In the genomic region with DNA sequence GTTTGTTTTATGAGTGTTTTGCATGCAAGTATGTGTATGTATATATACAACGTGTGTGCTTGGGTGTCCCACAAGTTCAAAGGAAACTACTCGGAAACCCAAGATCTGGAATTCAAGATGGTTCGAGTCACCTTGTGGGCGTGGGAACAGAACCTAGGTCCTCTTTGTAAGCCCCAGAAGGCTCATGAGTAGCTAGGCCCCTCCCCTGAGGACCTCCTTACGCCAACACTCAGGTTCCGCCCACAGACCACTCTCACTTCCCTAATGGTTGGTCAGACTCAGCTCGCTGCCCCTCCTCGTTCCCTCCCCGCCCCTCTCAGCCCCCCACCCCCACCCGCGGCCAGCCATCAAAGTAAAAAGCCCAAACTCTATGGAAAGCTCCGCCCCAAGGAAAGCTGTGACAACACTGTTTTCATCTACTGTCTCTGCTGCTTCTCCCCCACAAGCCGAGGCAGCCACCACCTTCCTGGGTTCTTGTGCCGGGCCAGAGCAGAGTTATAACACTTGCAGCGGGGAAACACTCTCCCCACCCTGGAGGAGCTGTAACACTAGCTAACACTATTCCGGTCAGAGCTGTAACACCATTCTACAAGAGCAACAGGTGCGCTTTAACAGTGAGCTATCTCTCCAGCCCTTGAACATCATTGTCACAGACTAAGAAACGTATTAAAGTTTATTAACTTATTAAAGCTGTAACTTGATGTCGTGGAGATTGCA, we compare ENCODE assay signal across 8 mouse cellular contexts. TPM values are rescaled to one million over a fixed set of nuclear protein-coding genes. Genes with fewer than 3 reads are reported as not detected.
DNase-seq lines count a peak whose midpoint lies in the region; ATAC-seq and TF ChIP-seq lines count a peak whose summit lies in the region.

No protein-coding gene starts in this region.

- no peaks in the 10 kb centered on the region for H3K36me3 ChIP-seq in embryonic facial prominence, embryonic 14.5 days (ENCODE audit: control insufficient read depth, insufficient read depth, low read length)
- no peaks in the 10 kb centered on the region for H3K36me3 ChIP-seq in limb, embryonic 15.5 days
- H3K36me3 ChIP-seq in midbrain, embryonic 14.5 days (ENCODE audit: control insufficient read depth, insufficient read depth, low read length), result no peaks in the 10 kb centered on the region
- H3K36me3 ChIP-seq in stomach, postnatal 0 days (ENCODE audit: control insufficient read depth, insufficient read depth, low read length), result no peaks in the 10 kb centered on the region

- TF ChIP-seq CTCF in stomach, postnatal 0 days (IDR thresholded peaks at IDR 0.05; ENCODE audit: low read depth), result no peak
- TF ChIP-seq CTCF in cerebellum, adult 2 months (IDR thresholded peaks at IDR 0.05; ENCODE audit: borderline replicate concordance, insufficient read depth, low read depth, low read length), result no peak

- no peaks in the 10 kb centered on the region for H3K27me3 ChIP-seq in embryonic facial prominence, embryonic 14.5 days (replicated peaks; ENCODE audit: control insufficient read depth, insufficient read depth, low read length)
- H3K27me3 ChIP-seq in limb, embryonic 15.5 days, result no peaks in the 10 kb centered on the region
- peaks cover 15% of the 10 kb centered on the region; the same call in 1 of the 2 replicates for H3K27me3 ChIP-seq in midbrain, embryonic 14.5 days (ENCODE audit: control insufficient read depth, insufficient read depth, low read length)
- no peaks in the 10 kb centered on the region for H3K27me3 ChIP-seq in stomach, postnatal 0 days (ENCODE audit: control insufficient read depth, insufficient read depth, low read length)
- no peaks in the 10 kb centered on the region; the same call in 1 of the 2 replicates for H3K27me3 ChIP-seq in cerebellum, adult 2 months (ENCODE audit: control insufficient read depth, insufficient read depth, low read length)

- peak overlapping the region; percentile 94 for H3K4me2 ChIP-seq in embryonic facial prominence, embryonic 14.5 days (ENCODE audit: low read depth, low read length)
- H3K4me2 ChIP-seq in limb, embryonic 15.5 days, result peak overlapping the region; percentile 87
- peak overlapping the region; percentile 7; the same call in 1 of the 2 replicates for H3K4me2 ChIP-seq in midbrain, embryonic 14.5 days (ENCODE audit: low read length)
- H3K4me2 ChIP-seq in stomach, postnatal 0 days (replicated peaks; ENCODE audit: low read depth), result no peak overlapping the region; the same call in 1 of the 2 replicates

- H3K27ac ChIP-seq in embryonic facial prominence, embryonic 14.5 days (replicated peaks; ENCODE audit: low read depth, low read length), result peak overlapping the region; percentile 50
- peak overlapping the region; percentile 64 for H3K27ac ChIP-seq in limb, embryonic 15.5 days
- H3K27ac ChIP-seq in midbrain, embryonic 14.5 days (replicated peaks; ENCODE audit: low read depth, low read length), result no peak overlapping the region
- no peak overlapping the region for H3K27ac ChIP-seq in stomach, postnatal 0 days (replicated peaks)
- no peak overlapping the region for H3K27ac ChIP-seq in cerebellum, adult 2 months (ENCODE audit: insufficient read depth, low read length)

- no peaks in the 10 kb centered on the region for H3K9me3 ChIP-seq in embryonic facial prominence, embryonic 14.5 days (ENCODE audit: control insufficient read depth, low read length)
- no peaks in the 10 kb centered on the region for H3K9me3 ChIP-seq in limb, embryonic 15.5 days
- H3K9me3 ChIP-seq in midbrain, embryonic 14.5 days (ENCODE audit: control insufficient read depth, low read length), result no peaks in the 10 kb centered on the region
- H3K9me3 ChIP-seq in stomach, postnatal 0 days (ENCODE audit: control insufficient read depth, low read length), result no peaks in the 10 kb centered on the region

- no peak overlapping the region for H3K9ac ChIP-seq in embryonic facial prominence, embryonic 14.5 days (ENCODE audit: low read depth, low read length)
- H3K9ac ChIP-seq in limb, embryonic 15.5 days, result no peak overlapping the region
- H3K9ac ChIP-seq in midbrain, embryonic 14.5 days (replicated peaks; ENCODE audit: low read length), result no peak overlapping the region
- H3K9ac ChIP-seq in stomach, postnatal 0 days (ENCODE audit: low read length), result peak overlapping the region; percentile 2; the same call in 1 of the 2 replicates

- peak; percentile 82 for ATAC-seq in embryonic facial prominence, embryonic 14.5 days (ENCODE audit: low read depth)
- ATAC-seq in limb, embryonic 15.5 days (ENCODE audit: insufficient number of reproducible peaks, low FRiP score, low TSS enrichment, low read depth), result peak; percentile 74; the same call in 1 of the 2 replicates
- ATAC-seq in midbrain, embryonic 14.5 days (ENCODE audit: low FRiP score, low TSS enrichment), result no peak
- peak; percentile 70; the same call in 1 of the 2 replicates for ATAC-seq in stomach, postnatal 0 days (ENCODE audit: low FRiP score, low TSS enrichment)

- WGBS in embryonic facial prominence, embryonic 14.5 days, result 12% methylated on average over 18 of the region's 19 CpGs
- 7% methylated on average over 19 of the region's 19 CpGs for WGBS in limb, embryonic 15.5 days
- WGBS in midbrain, embryonic 14.5 days, result 16% methylated on average over 19 of the region's 19 CpGs
- 21% methylated on average over 19 of the region's 19 CpGs for WGBS in stomach, postnatal 0 days
- 37% methylated on average over 19 of the region's 19 CpGs for WGBS in cerebellum, adult 2 months

- intact Hi-C loops in heart, postnatal 36 days (cut with DNase I), result no loop called here

- no peak for TF ChIP-seq POLR2A in cerebellum, adult 2 months (IDR thresholded peaks at IDR 0.05; ENCODE audit: borderline replicate concordance, insufficient read depth, low read length)

- TF ChIP-seq EP300 in stomach, postnatal 0 days (optimal IDR thresholded peaks at IDR 0.05), result no peak

- DNase-seq in ovary, postnatal 36 days (ENCODE audit: low spot score), result peak; percentile 37
- no peak for DNase-seq in ovary, postnatal 14 days (ENCODE audit: low spot score)
- DNase-seq in embryonic facial prominence, embryonic 14.5 days (ENCODE audit: low spot score), result peak; percentile 95
- peak; percentile 44 to 60 for DNase-seq in heart, postnatal 36 days
- DNase-seq in midbrain, embryonic 14.5 days, result peak; percentile 46
- peak; percentile 50 for DNase-seq in stomach, postnatal 0 days (ENCODE audit: low spot score)
- DNase-seq in cerebellum, adult 2 months, result no peak

- peaks cover 27% of the 10 kb centered on the region; the same call in 1 of the 2 replicates for H3K4me1 ChIP-seq in embryonic facial prominence, embryonic 14.5 days (ENCODE audit: control insufficient read depth, insufficient read depth, low read length)
- H3K4me1 ChIP-seq in limb, embryonic 15.5 days, result peaks cover 40% of the 10 kb centered on the region
- peaks cover 4% of the 10 kb centered on the region; the same call in 1 of the 2 replicates for H3K4me1 ChIP-seq in midbrain, embryonic 14.5 days (ENCODE audit: control insufficient read depth, insufficient read depth, low read length)
- 0 out of 2 replicates have a peak, but pooled peaks cover 4% of the 10 kb centered on the region for H3K4me1 ChIP-seq in stomach, postnatal 0 days (replicated peaks; ENCODE audit: control insufficient read depth, insufficient read depth)
- peaks cover 2% of the 10 kb centered on the region for H3K4me1 ChIP-seq in cerebellum, adult 2 months (ENCODE audit: control insufficient read depth, insufficient read depth, low read length)

- 0 out of 2 replicates have a peak overlapping the region, but pooled peaks have one; percentile 0 for H3K4me3 ChIP-seq in embryonic facial prominence, embryonic 14.5 days (ENCODE audit: low read depth, low read length)
- H3K4me3 ChIP-seq in limb, embryonic 15.5 days, result peak overlapping the region; percentile 19; the same call in 1 of the 2 replicates
- no peak overlapping the region for H3K4me3 ChIP-seq in midbrain, embryonic 14.5 days (replicated peaks; ENCODE audit: low read depth, low read length)
- H3K4me3 ChIP-seq in stomach, postnatal 0 days (ENCODE audit: low read depth, low read length), result no peak overlapping the region
- no peak overlapping the region for H3K4me3 ChIP-seq in cerebellum, adult 2 months (replicated peaks; ENCODE audit: insufficient read depth, low read depth, low read length)

RNA-seq across cellular contexts. Expression of a gene that starts 0.5 kb away (rescaled TPM):
- polyA plus RNA-seq in embryonic facial prominence, embryonic 14.5 days (2014; fragmentation: Nextera tagmentation; extraction: Ambion mirVana), result 32.5 and 35.7 TPM in 2 replicates
- total RNA-seq in heart, postnatal 36 days (2021), result 10 to 100 TPM; 19.0 to 22.5 TPM
- 34.2 and 37.5 TPM in 2 replicates for polyA plus RNA-seq in limb, embryonic 15.5 days (2015; fragmentation: Nextera tagmentation; extraction: Ambion mirVana)
- 2.8 and 5.6 TPM in 2 replicates for polyA plus RNA-seq in midbrain, embryonic 14.5 days (2014; fragmentation: Nextera tagmentation; extraction: Ambion mirVana)
- polyA plus RNA-seq in stomach, postnatal 0 days (2015; fragmentation: Nextera tagmentation; extraction: Ambion mirVana), result 10.7 and 11.5 TPM in 2 replicates
- polyA plus RNA-seq in cerebellum, adult 2 months (2012; rRNA removed), result 1.2 and 1.5 TPM in 2 replicates

Comparison
In these comparisons a context has a peak if more than half of its experiments do, and no peak if none do; other contexts are left out.
1. DNase-seq: peak in ovary, postnatal 36 days (single experiment), embryonic facial prominence, embryonic 14.5 days (single experiment), heart, postnatal 36 days (2 of 2), midbrain, embryonic 14.5 days (single experiment) and stomach, postnatal 0 days (single experiment); none in ovary, postnatal 14 days (single experiment) and cerebellum, adult 2 months (0 of 2).
2. H3K27ac ChIP-seq: peak in embryonic facial prominence, embryonic 14.5 days (single experiment) and limb, embryonic 15.5 days (single experiment); none in midbrain, embryonic 14.5 days (single experiment), stomach, postnatal 0 days (single experiment) and cerebellum, adult 2 months (single experiment).
3. H3K4me3 ChIP-seq: peak in embryonic facial prominence, embryonic 14.5 days (single experiment) and limb, embryonic 15.5 days (single experiment); none in midbrain, embryonic 14.5 days (single experiment), stomach, postnatal 0 days (single experiment) and cerebellum, adult 2 months (single experiment).